Mouse (Mus musculus): Measurements from ENCODE around the gene Elp1.

Elp1 gene

GRCm38 (mm10) chr4:56741041-56741493 is 61.1 kb downstream of the Elp1 start, which contains the start of gene Actl7b:
Gene Actl7b (minus strand): TSS chr4:56741443.
- no peak for TF ChIP-seq GATA4 (IDR thresholded peaks at IDR 0.05; ENCODE audit: insufficient replicate concordance, low read length)

- no peak for TF ChIP-seq GATA4 (IDR thresholded peaks at IDR 0.05; ENCODE audit: insufficient replicate concordance, low read length)
Observed at GRCm38 (mm10) chr4:56740611-56741010, 61.5 kb downstream of the Elp1 start.

- TF ChIP-seq GATA4 (IDR thresholded peaks at IDR 0.05; ENCODE audit: insufficient replicate concordance, low read length) = no peak
Observed at GRCm38 (mm10) chr4:56740020-56740485, 62.1 kb downstream of the Elp1 start, which contains the start of gene Gm26657. Gene Gm26657 (plus strand): TSS chr4:56740070.

GRCm38 (mm10) chr4:56725839-56726238 is 76.3 kb downstream of the Elp1 start:
- TF ChIP-seq GATA4 (IDR thresholded peaks at IDR 0.05; ENCODE audit: insufficient replicate concordance, low read length) = no peak

- no peak for TF ChIP-seq GATA4 (IDR thresholded peaks at IDR 0.05; ENCODE audit: insufficient replicate concordance, low read length)
Observed at GRCm38 (mm10) chr4:56723237-56723636, 78.9 kb downstream of the Elp1 start.

GRCm38 (mm10) chr4:56722346-56722745 is 79.8 kb downstream of the Elp1 start:
- no peak for TF ChIP-seq GATA4 (IDR thresholded peaks at IDR 0.05; ENCODE audit: insufficient replicate concordance, low read length)

- TF ChIP-seq GATA4 (IDR thresholded peaks at IDR 0.05; ENCODE audit: insufficient replicate concordance, low read length) = no peak
Observed at GRCm38 (mm10) chr4:56721469-56721868, 80.7 kb downstream of the Elp1 start.

GRCm38 (mm10) chr4:56720403-56720802 is 81.7 kb downstream of the Elp1 start:
- no peak for TF ChIP-seq GATA4 (IDR thresholded peaks at IDR 0.05; ENCODE audit: insufficient replicate concordance, low read length)

GRCm38 (mm10) chr4:56719456-56719855 is 82.7 kb downstream of the Elp1 start:
- no peak for TF ChIP-seq GATA4 (IDR thresholded peaks at IDR 0.05; ENCODE audit: insufficient replicate concordance, low read length)

- TF ChIP-seq GATA4 (IDR thresholded peaks at IDR 0.05; ENCODE audit: insufficient replicate concordance, low read length) = no peak
Observed at GRCm38 (mm10) chr4:56718573-56719442, 83.3 kb downstream of the Elp1 start.

GRCm38 (mm10) chr4:56717932-56718331 is 84.2 kb downstream of the Elp1 start:
- TF ChIP-seq GATA4 (IDR thresholded peaks at IDR 0.05; ENCODE audit: insufficient replicate concordance, low read length) = no peak

GRCm38 (mm10) chr4:56716801-56717200 is 85.3 kb downstream of the Elp1 start:
- TF ChIP-seq GATA4 (IDR thresholded peaks at IDR 0.05; ENCODE audit: insufficient replicate concordance, low read length) = no peak

GRCm38 (mm10) chr4:56713155-56713554 is 89.0 kb downstream of the Elp1 start:
- no peak for TF ChIP-seq GATA4 (IDR thresholded peaks at IDR 0.05; ENCODE audit: insufficient replicate concordance, low read length)

GRCm38 (mm10) chr4:56702234-56702633 is 99.9 kb downstream of the Elp1 start:
- no peak for TF ChIP-seq GATA4 (IDR thresholded peaks at IDR 0.05; ENCODE audit: insufficient replicate concordance, low read length)

Data from liver, adult (tissue).